Mouse (Mus musculus) embryonic fibroblast, embryonic 13.5 days (primary cell): ENCODE data around the gene Slc16a6.

Experiments used
- CTCF ChIP-seq: IDR thresholded peaks from 2 replicates; pipeline ENCODE4 v1.5.1; 2011; ENCODE audit warnings: mild to moderate bottlenecking, control low read depth, low read length, moderate library complexity, borderline replicate concordance; ENCODE audit not compliant: insufficient read depth
- POLR2A ChIP-seq: IDR thresholded peaks from 2 replicates; pipeline ENCODE4 v1.6.1; 2011; ENCODE audit warnings: low read depth, mild to moderate bottlenecking, control low read depth, low read length, moderate library complexity

DNA sequence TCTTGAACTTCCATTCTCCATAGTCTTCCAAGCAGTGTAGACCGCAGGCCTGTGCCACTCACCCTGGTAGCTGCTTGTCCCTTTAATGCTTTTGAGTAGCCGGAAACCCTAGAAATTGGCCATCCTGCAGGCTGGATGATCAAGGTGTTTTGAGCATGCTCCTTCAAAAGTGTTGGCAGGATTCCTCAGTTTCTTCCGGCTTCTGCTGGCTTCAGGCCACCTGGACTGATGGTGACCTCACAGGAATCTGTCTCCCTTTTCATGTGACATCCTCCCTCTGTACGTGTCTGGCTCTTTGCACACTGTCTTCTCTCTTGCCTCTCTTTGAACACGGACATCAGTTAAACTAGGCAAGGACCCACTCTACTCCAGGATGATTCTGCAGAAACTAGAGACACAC lies 26.8 kb upstream of the Slc16a6 start:
- TF ChIP-seq CTCF (no peak), POLR2A (no peak)
